Mouse (Mus musculus) kidney, adult 2 months (tissue): ENCODE data around the gene Ndufa10. TPM values are rescaled to one million over a fixed set of nuclear protein-coding genes. Genes with fewer than 3 reads are reported as not detected.

ENCODE experiments used
- DNase-seq: peaks from one replicate; pipeline ENCODE4 v3.0.0; 2021
- H3K27ac ChIP-seq: fragments of 200-500 bp; 2 replicates; pipeline ENCODE4 v1.5.1; 2012; ENCODE audit warnings: low read depth, low read length, control low read depth, inconsistent platforms; ENCODE audit not compliant: insufficient read depth
- H3K27me3 ChIP-seq: fragments of 200-500 bp; replicated peaks from 2 replicates; pipeline ENCODE4 v1.6.1; 2012; ENCODE audit warnings: mild to moderate bottlenecking, moderate library complexity, low read length, inconsistent platforms; ENCODE audit not compliant: control insufficient read depth, insufficient read depth
- H3K36me3 ChIP-seq: fragments of 200-500 bp; 2 replicates; pipeline ENCODE4 v1.6.1; 2012; ENCODE audit warnings: mild to moderate bottlenecking, moderate library complexity, low read length, inconsistent platforms; ENCODE audit not compliant: control insufficient read depth, insufficient read depth
- H3K4me1 ChIP-seq: fragments of 200-500 bp; 2 replicates; pipeline ENCODE4 v1.6.1; 2011; ENCODE audit warnings: low read length; ENCODE audit not compliant: control insufficient read depth, insufficient read depth
- H3K4me3 ChIP-seq: fragments of 200-500 bp; 2 replicates; pipeline ENCODE4 v1.5.1; 2011; ENCODE audit warnings: mild to moderate bottlenecking, low read depth, low read length, control low read depth; ENCODE audit not compliant: insufficient read depth
- CTCF ChIP-seq: fragments of 200-500 bp; conservative IDR thresholded peaks from 2 replicates; pipeline ENCODE4 v1.5.1; 2011; ENCODE audit warnings: low read depth, mild to moderate bottlenecking, control low read depth, low read length, moderate library complexity, mixed read lengths; ENCODE audit not compliant: insufficient read depth, insufficient read length
- POLR2A ChIP-seq: fragments of 200-500 bp; IDR thresholded peaks from one replicate; pipeline ENCODE4 v1.6.1; 2011; ENCODE audit warnings: low read depth, low read length, control low read depth
- WGBS: fragments of 180-500 bp; shearing (Covaris S2); methylation state at CpG from one replicate; pipeline ENCODE4 v1.1.7; 2018; 5-methylcytosine and 5-hydroxymethylcytosine counted together
- polyA plus RNA-seq: library from polyadenylated mRNA; depleted of rRNA; stranded (reverse); fragments of >200 nt; gene quantifications from 2 replicates; pipeline ENCODE4 v1.2.3, GENCODE M21; 2012

Ndufa10 gene
- polyA plus RNA-seq, 1 experiment = 288 TPM

DNA sequence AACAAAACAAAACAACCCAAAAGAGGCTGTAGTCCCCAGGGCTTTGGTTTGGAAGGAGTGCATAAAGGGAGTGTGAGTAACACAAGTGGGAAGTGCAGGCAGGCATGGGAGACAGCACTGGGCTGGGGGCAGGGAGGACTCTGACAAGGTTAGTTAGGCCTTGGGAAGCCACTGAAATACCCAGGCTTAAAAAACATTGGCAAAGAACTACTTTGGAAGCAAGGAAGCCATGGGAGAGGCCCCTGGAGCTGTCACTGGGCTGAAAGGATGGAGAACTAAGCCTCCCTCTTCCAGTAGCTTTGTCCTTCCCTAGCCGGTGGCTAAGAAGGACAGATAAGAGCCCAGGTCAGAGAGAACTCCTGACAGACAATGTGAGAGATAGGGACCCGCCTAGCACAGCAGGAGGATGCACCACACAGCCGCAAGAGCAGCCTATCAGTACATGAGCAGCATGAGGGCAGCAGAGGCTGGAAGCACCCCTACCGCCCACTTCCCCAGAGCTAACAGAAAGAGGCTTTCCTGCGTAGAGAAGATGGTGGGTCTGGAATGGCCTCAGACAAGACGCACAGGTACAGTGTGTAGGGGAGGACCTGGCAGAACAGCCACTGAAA, 32.1 kb downstream of the Ndufa10 start:
- H3K4me1 ChIP-seq = no peaks in the 10 kb centered on the region
- no peak overlapping the region for H3K4me3 ChIP-seq
- no peak for DNase-seq
- no peak overlapping the region for H3K27ac ChIP-seq
- WGBS = 94% methylated on average over 6 of the region's 6 CpGs
- peaks cover 4% of the 10 kb centered on the region; the same call in 1 of the 2 replicates for H3K36me3 ChIP-seq
- H3K27me3 ChIP-seq = no peaks in the 10 kb centered on the region
- TF ChIP-seq POLR2A = no peak
- TF ChIP-seq CTCF = no peak

DNA sequence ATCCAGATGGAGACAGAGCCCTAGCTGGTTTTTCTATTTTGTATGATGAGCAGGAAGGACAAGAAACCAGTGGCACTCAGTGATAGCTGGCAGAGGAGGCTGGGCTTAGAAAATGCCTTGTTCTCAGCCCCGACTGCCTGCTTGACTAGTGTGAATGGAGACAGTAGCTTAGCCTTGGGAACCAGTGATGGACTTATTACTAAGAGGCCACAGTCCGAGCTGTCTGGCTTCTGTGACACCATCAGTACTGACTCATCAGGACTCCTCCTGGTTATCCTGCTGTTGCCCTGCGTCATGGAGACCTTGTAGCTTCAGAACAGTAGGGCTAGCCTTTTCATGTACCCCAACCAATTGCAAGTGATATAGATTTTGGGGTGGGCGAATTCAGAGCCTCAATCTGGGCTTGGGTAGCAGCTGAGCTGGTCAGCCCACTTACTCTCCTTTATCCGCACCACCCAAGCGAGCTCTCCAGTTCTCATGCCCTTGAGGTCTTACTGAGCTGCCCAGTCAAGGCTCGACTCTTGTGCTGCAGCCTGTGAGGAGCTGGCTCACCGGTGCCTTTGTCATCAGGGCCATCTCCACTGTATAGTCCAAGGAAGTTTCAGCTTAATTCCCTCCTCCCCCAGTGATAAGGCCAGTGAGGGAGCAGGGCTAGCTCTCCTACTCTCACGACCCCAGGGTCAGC, 33.5 kb downstream of the Ndufa10 start:
- H3K36me3 ChIP-seq = 0 out of 2 replicates have a peak, but pooled peaks cover 1% of the 10 kb centered on the region
- no peak for DNase-seq

DNA sequence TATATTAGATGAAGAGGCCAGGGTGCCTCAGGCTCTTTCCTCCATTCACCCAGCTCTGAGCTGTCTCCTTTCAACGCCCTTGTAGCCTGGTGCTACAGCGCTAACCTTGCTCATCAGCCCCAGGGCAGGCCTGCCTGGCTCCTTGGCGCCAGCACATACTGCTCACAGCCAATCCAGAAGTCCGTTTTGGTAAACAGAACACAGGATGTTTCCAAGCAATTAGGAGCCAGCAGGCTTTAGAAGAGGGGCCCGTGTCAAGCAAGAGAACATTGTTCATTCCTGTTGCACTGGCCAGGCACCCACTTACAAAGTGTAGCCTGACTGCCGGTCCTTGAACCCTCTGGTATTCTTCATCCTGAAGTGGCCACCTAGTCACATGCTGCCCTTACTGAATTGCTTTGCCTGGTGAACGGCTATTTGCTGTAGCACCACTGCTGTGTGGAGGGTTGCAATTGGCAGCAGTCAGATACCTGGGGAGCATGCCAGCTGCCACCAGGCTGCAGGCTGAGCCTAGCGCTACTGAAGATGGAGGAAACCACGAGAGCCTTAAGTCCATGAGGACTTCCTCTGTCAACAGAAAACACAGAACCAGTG, 35.9 kb downstream of the Ndufa10 start:
- H3K4me1 ChIP-seq = no peaks in the 10 kb centered on the region
- no peak overlapping the region for H3K4me3 ChIP-seq
- 0 out of 2 replicates have a peak, but pooled peaks cover 1% of the 10 kb centered on the region for H3K36me3 ChIP-seq
- no peaks in the 10 kb centered on the region for H3K27me3 ChIP-seq
- WGBS = 40% methylated on average over 9 of the region's 9 CpGs
- TF ChIP-seq CTCF = no peak
- TF ChIP-seq POLR2A = no peak
- H3K27ac ChIP-seq = no peak overlapping the region
- DNase-seq = peak; percentile 23

More for the DNA sequence above, 33.5 kb downstream of the Ndufa10 start:
- H3K4me1 ChIP-seq = no peaks in the 10 kb centered on the region
- 92% methylated on average over 9 of the region's 9 CpGs for WGBS
- no peaks in the 10 kb centered on the region for H3K27me3 ChIP-seq
- H3K4me3 ChIP-seq = no peak overlapping the region
- TF ChIP-seq POLR2A = no peak
- TF ChIP-seq CTCF = no peak
- H3K27ac ChIP-seq = no peak overlapping the region

DNA sequence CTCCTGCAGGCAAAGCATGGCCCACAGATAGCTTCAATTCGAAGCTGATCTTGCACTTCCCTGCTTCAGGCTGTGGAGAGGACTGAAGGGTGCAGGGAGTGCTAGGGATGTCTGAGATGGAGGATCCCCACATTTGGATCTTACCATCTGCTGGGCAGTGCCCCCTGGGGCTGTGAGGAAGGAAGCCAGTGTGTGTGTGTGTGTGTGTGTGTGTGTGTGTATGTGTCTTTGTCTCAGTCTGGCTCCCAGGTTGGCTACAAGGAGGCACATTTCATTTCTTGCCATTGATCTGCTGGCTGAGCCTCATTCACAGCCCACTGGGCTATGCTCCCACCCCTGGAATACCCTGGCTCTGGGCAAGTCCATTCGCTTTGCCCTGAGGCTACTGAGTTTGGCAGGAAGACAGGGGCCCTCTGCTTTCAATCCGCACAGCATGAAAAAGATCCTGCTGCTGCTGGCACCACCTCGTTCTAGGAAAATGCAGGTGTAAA, 36.8 kb downstream of the Ndufa10 start:
- Histone ChIP-seq H3K27me3 (no peaks in the 10 kb centered on the region), H3K4me3 (no peak overlapping the region), H3K36me3 (0 out of 2 replicates have a peak, but pooled peaks cover 1% of the 10 kb centered on the region), H3K4me1 (no peaks in the 10 kb centered on the region), H3K27ac (no peak overlapping the region)
- TF ChIP-seq CTCF = no peak
- TF ChIP-seq POLR2A = no peak
- 71% methylated on average over 4 of the region's 4 CpGs for WGBS
- DNase-seq = no peak

DNA sequence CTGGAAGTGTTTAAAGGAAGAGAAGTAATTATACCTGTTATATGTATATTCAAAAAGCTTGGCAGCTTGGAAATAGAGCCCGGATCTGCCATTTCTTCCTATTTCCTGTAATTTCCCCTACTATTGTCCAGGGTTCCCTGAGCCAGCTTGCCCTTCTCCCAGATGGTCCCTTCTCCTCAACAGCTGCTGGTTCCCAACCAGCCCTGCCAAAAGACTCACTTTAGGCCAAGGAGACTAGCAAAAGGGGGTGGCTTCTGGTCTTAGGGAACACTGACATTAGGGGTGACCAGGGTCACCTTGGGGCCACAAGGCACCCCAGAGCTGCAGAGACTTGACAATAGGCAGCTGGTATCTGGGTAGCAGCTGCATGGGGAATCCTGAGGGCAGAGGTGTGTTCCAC, 38.7 kb downstream of the Ndufa10 start:
- H3K27me3 ChIP-seq = no peaks in the 10 kb centered on the region
- no peak overlapping the region for H3K27ac ChIP-seq
- H3K4me3 ChIP-seq = no peak overlapping the region
- no peaks in the 10 kb centered on the region for H3K4me1 ChIP-seq
- no peak for TF ChIP-seq POLR2A
- no peak for TF ChIP-seq CTCF
- no peaks in the 10 kb centered on the region for H3K36me3 ChIP-seq
- DNase-seq = no peak
- WGBS = 65% methylated on average over 1 of the region's 1 CpGs

DNA sequence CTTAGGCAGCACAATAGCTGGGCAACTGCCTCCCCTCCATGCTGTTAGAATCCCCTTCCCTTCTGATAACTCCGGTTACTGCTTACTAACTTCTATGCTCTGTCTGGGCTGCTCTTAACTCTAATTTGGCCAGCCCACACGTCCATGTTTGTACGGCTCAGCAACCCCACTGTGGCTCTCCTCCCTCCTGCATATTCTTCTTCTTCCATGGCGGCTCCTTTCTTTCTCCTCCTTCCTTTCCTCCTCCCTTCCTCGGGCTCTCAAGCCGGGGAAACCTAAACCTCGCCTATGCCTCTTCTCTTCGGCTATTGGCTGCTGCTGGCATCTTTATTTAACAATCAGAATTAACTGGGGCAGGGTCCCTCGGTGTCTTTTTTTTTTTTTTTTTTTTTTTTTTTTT, 40.9 kb downstream of the Ndufa10 start:
- no peak for TF ChIP-seq CTCF
- no peak for TF ChIP-seq POLR2A
- no peak overlapping the region for H3K4me3 ChIP-seq
- no peaks in the 10 kb centered on the region for H3K36me3 ChIP-seq
- H3K4me1 ChIP-seq = no peaks in the 10 kb centered on the region
- H3K27ac ChIP-seq = no peak overlapping the region
- 66% methylated on average over 9 of the region's 9 CpGs for WGBS
- no peaks in the 10 kb centered on the region for H3K27me3 ChIP-seq
- DNase-seq = no peak

DNA sequence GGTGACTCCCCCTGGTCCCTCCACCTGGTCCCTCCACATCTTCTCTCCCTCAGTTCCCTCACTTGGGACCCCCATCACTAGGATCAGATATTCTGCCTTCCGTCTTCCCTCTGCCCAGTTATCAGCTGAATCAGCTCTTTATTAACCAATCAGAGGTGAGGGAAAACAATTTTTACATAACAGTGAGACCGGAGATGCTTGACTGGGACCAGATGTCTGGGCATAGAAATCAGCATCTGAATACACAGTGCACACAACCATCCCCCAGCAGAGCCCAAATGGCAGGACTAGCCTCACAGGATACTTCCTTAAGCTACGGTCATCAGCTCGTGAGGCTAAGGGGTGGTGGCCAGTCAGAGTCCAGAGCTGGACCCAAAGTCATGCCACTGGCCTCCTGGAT, 41.6 kb downstream of the Ndufa10 start:
- no peaks in the 10 kb centered on the region for H3K36me3 ChIP-seq
- no peaks in the 10 kb centered on the region for H3K27me3 ChIP-seq
- no peaks in the 10 kb centered on the region for H3K4me1 ChIP-seq
- TF ChIP-seq POLR2A = no peak
- H3K27ac ChIP-seq = no peak overlapping the region
- 52% methylated on average over 4 of the region's 4 CpGs for WGBS
- H3K4me3 ChIP-seq = no peak overlapping the region
- no peak for DNase-seq
